Mouse (Mus musculus) spleen, embryonic (tissue): ENCODE measurements around the gene Muc16.

Experiments
- CTCF ChIA-PET: fragments of 350-600 bp; sonication (Branson Sonifier 250); formaldehyde crosslinking; loops from one replicate; lab custom pipeline; 2022; lab: Charles Lee

Muc16 gene

GRCm38 (mm10) chr9:18674480-18675154 is at the start of gene Muc16:
TSS of gene Muc16 (minus strand) at chr9:18674530.
- CTCF ChIA-PET: no interaction called here

DNA sequence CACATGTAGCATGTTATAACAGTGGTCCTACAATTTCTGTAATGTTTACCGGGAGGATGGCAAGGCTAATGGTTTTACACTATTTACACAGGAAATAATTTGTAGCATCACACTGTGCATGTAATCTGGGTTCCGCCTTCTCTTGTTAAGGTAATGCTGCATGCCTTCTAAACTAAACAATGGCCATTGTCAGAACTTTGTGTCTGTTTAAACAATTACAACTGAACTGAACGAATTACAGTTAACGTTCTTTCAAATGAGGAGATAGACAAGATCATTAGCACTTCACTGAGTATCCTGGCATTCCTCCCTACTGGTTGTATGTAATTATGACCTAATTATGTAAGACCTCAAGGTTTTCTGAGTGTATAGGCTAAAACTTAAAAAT is 48.4 kb upstream of the Muc16 start:
- CTCF ChIA-PET: no interaction called here

GRCm38 (mm10) chr9:18721931-18722711 is 47.8 kb upstream of the Muc16 start:
- CTCF ChIA-PET: no interaction called here

- CTCF ChIA-PET: no interaction called here
These were observed 46.7 kb upstream of the Muc16 start for GRCm38 (mm10) chr9:18721011-18721410.

DNA sequence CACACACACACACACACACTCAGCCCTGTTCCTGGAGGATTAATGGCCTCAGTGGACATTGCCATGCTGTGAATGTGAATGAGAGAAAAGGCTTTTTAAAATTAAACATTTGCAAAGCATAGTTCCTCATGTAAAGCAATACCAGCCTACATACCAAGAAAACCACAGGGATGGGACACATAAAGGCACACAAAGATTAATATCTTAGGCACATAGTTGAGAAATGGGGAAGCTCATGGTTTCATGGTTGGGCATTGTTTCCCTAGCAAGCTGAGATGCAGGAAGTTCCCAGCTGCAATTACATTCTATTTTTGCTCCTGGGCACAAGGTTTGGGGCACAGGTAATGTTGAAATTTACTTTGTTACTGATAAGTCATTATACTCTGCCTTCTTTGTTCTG is 31.3 kb upstream of the Muc16 start:
- CTCF ChIA-PET: no interaction called here

- CTCF ChIA-PET: no interaction called here
These were observed 76.0 kb downstream of the Muc16 start for GRCm38 (mm10) chr9:18598366-18598765.

DNA sequence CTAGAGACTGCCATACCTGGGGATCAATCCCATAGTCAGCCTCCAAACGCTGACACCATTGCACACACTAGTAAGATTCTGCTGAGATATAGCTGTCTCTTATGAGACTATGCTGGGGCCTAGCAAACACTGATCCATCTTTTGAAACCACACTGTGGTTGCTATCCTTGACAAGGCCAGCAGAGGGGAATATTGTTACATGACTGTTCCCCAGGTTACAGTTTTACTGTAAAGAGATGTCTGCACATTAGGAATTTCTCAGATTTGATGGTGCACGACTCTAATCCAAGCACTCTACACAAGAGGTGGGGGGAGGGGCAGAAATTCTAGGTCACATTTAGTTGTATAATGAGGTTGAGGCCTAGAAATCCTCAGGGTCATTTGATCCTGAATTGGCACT is 166.2 kb downstream of the Muc16 start:
- CTCF ChIA-PET: no interaction called here

DNA sequence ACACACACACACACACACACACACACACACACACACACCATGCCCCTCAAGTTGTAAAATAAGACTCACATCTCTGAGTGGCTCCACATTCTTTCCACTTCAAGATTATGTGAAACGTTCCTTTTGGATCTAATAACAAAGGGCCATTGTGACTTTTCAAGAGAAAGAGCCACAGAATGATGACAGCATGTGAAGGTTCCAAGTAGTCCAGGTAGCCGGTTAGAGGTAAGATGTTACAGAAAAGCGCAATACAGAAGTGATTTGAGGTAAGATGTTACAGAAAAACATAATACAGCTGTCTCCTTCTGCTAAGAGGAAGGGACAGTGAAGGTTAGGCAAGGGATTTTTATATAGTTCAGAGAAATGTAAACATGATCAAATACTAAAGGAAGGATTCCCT is 196.2 kb downstream of the Muc16 start, which contains the start of the genes Zfp558 and Mbd3l1:
Gene Zfp558, minus strand, starts transcription at position 101 of the 400 bp plus-strand sequence.
Gene Mbd3l1, plus strand, starts transcription at position 192 of the 400 bp plus-strand sequence.
- CTCF ChIA-PET: interaction anchor here (0.7 kb wide), 1 partner anchor 22 kb away, joined by 5 read pairs; no protein-coding TSS in a partner anchor

GRCm38 (mm10) chr9:18473324-18474128 is 200.8 kb downstream of the Muc16 start:
- CTCF ChIA-PET: no interaction called here

DNA sequence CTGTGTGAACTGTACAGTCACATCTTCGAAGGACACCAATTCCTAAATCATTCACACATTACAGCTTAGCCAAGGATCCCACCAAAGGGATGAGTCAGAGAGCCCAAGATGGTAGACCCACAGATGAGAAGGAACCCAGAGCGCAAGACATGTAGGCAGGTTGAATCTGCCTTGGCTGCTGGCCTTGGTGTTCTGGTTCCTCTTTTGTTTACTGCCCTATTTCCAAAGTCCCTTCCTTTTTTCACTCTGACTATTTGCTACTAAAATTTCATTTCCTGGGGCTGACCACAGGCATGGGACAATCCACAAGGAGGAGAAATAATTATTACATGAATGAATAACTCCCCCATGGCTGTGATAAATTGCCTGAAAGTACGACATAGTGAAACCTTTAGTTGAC is 206.3 kb downstream of the Muc16 start:
- CTCF ChIA-PET: interaction anchor here (0.6 kb wide), 1 partner anchor 35 kb away, joined by 3 read pairs; no protein-coding TSS in a partner anchor

GRCm38 (mm10) chr9:18467350-18467749 is 207.0 kb downstream of the Muc16 start:
- CTCF ChIA-PET: no interaction called here

GRCm38 (mm10) chr9:18456520-18456919 is 217.8 kb downstream of the Muc16 start:
- CTCF ChIA-PET: no interaction called here
